Mouse (Mus musculus) CH12.LX (cell line): Measurements from ENCODE around the gene Adamts18. TPM values are rescaled to one million over a fixed set of nuclear protein-coding genes. Genes with fewer than 3 reads are reported as not detected.

ENCODE experiments used
- DNase-seq: peaks from one replicate; pipeline ENCODE4 v3.0.0-alpha.2; 2013; ENCODE audit errors: extremely low read depth
- H3K27ac ChIP-seq: 2 replicates; pipeline ENCODE4 v1.5.1; 2012; ENCODE audit warnings: low read depth, mild to moderate bottlenecking, control low read depth, moderate library complexity; ENCODE audit not compliant: insufficient read depth
- H3K27me3 ChIP-seq: replicated peaks from 2 replicates; pipeline ENCODE3; 2012; ENCODE audit warnings: inconsistent platforms
- H3K36me3 ChIP-seq, 2 experiments: replicated peaks in 1 of 2; 2 replicates each; pipeline versions ENCODE3 to v1.6.1; 2012; ENCODE audit warnings: inconsistent platforms in 1 of 2, low read length in 1 of 2, mild to moderate bottlenecking in 1 of 2, mixed read lengths in 1 of 2, moderate library complexity in 1 of 2; ENCODE audit not compliant: control insufficient read depth in 1 of 2, insufficient read depth in 1 of 2
- H3K4me1 ChIP-seq, 2 experiments: 2 replicates each; pipeline ENCODE4 v1.6.1; 2012; ENCODE audit warnings: inconsistent platforms in 1 of 2, moderate library complexity in 1 of 2; ENCODE audit not compliant: insufficient read depth in 2 of 2, control insufficient read depth in 1 of 2
- H3K4me2 ChIP-seq: 2 replicates; pipeline ENCODE4 v1.6.1; 2012; ENCODE audit warnings: low read depth, mild to moderate bottlenecking, control low read depth; ENCODE audit not compliant: poor library complexity, insufficient read depth, severe bottlenecking
- H3K4me3 ChIP-seq, 3 experiments: fragments of 150-350 bp in 1 of 3; sonication (generic) in 1 of 3; replicated peaks in 1 of 3; 2 replicates each; pipeline versions ENCODE3 to v1.5.1; 2011 to 2012; ENCODE audit warnings: low read depth in 2 of 3, low read length in 2 of 3, mild to moderate bottlenecking in 2 of 3, moderate library complexity in 2 of 3, control low read depth in 1 of 3, improper control_type of control experiment in 1 of 3, inconsistent platforms in 1 of 3, mixed read lengths in 1 of 3; ENCODE audit not compliant: poor library complexity in 1 of 3
- H3K79me2 ChIP-seq: replicated peaks from 2 replicates; pipeline ENCODE4 v1.6.1; 2012; ENCODE audit warnings: mild to moderate bottlenecking, moderate library complexity; ENCODE audit not compliant: control insufficient read depth, poor library complexity, insufficient read depth, severe bottlenecking; ENCODE audit errors: extremely low read depth
- H3K9ac ChIP-seq: 2 replicates; pipeline ENCODE4 v1.6.1; 2012; ENCODE audit warnings: low read depth, mild to moderate bottlenecking, control low read depth, moderate library complexity; ENCODE audit not compliant: insufficient read depth
- H3K9me3 ChIP-seq: replicated peaks from 2 replicates; pipeline ENCODE3; 2012; ENCODE audit warnings: low read length, inconsistent platforms, mixed read lengths
- BHLHE40 ChIP-seq: IDR thresholded peaks from 2 replicates; pipeline ENCODE4 v1.6.1; 2011; ENCODE audit warnings: mild to moderate bottlenecking, low read depth, low read length, improper control_type of control experiment
- CTCF ChIP-seq, 2 experiments: IDR thresholded peaks in 1 of 2; conservative IDR thresholded peaks in 1 of 2; 2 replicates each; pipeline ENCODE4 v1.5.1; 2011 to 2012; ENCODE audit warnings: low read depth in 2 of 2, low read length in 2 of 2, improper control_type of control experiment in 1 of 2, inconsistent platforms in 1 of 2, mild to moderate bottlenecking in 1 of 2, moderate library complexity in 1 of 2
- EP300 ChIP-seq: IDR thresholded peaks from 2 replicates; pipeline ENCODE4 v1.6.1; 2011; ENCODE audit warnings: low read length, improper control_type of control experiment
- ETS1 ChIP-seq: conservative IDR thresholded peaks from 2 replicates; pipeline ENCODE4 v1.6.1; 2012; ENCODE audit warnings: low read depth, mild to moderate bottlenecking, inconsistent platforms, low read length, improper control_type of control experiment, moderate library complexity
- JUND ChIP-seq: conservative IDR thresholded peaks from 2 replicates; pipeline ENCODE4 v1.6.1; 2011; ENCODE audit warnings: low read depth, low read length, improper control_type of control experiment
- KAT2A ChIP-seq: IDR thresholded peaks from 2 replicates; pipeline ENCODE4 v1.6.1; 2012; ENCODE audit warnings: low read length, improper control_type of control experiment, inconsistent platforms; ENCODE audit not compliant: insufficient replicate concordance
- MAX ChIP-seq: IDR thresholded peaks from 2 replicates; pipeline ENCODE4 v1.6.1; 2011; ENCODE audit warnings: low read length, improper control_type of control experiment
- MAZ ChIP-seq: IDR thresholded peaks from 2 replicates; pipeline ENCODE4 v1.6.1; 2012; ENCODE audit warnings: low read depth, mild to moderate bottlenecking, inconsistent platforms, low read length, improper control_type of control experiment, moderate library complexity
- MEF2A ChIP-seq: IDR thresholded peaks from 2 replicates; pipeline ENCODE4 v1.6.1; 2014; ENCODE audit warnings: low read depth, mild to moderate bottlenecking, inconsistent platforms, low read length, improper control_type of control experiment, borderline replicate concordance
- MXI1 ChIP-seq: IDR thresholded peaks from 2 replicates; pipeline ENCODE4 v1.6.1; 2011; ENCODE audit warnings: mild to moderate bottlenecking, low read depth, low read length, improper control_type of control experiment
- MYC ChIP-seq: IDR thresholded peaks from 2 replicates; pipeline ENCODE4 v1.6.1; 2011; ENCODE audit warnings: low read depth, mild to moderate bottlenecking, improper control_type of control experiment, low read length
- NELFE ChIP-seq: IDR thresholded peaks from 2 replicates; pipeline ENCODE4 v1.6.1; 2011; ENCODE audit warnings: low read depth, low read length, improper control_type of control experiment
- PAX5 ChIP-seq: IDR thresholded peaks from 2 replicates; pipeline ENCODE4 v1.6.1; 2012; ENCODE audit warnings: low read length, inconsistent platforms, mixed read lengths
- POLR2A ChIP-seq: IDR thresholded peaks from 2 replicates; pipeline ENCODE4 v1.6.1; 2011; ENCODE audit warnings: low read depth, mild to moderate bottlenecking, improper control_type of control experiment, low read length
- RCOR1 ChIP-seq: conservative IDR thresholded peaks from 2 replicates; pipeline ENCODE4 v1.6.1; 2012; ENCODE audit warnings: low read depth, mild to moderate bottlenecking, inconsistent platforms, low read length, improper control_type of control experiment
- SMC3 ChIP-seq: IDR thresholded peaks from 2 replicates; pipeline ENCODE4 v1.6.1; 2011; ENCODE audit warnings: low read depth, low read length, improper control_type of control experiment
- TBP ChIP-seq: conservative IDR thresholded peaks from 2 replicates; pipeline ENCODE4 v1.6.1; 2011; ENCODE audit warnings: low read depth, low read length, improper control_type of control experiment
- TCF12 ChIP-seq: IDR thresholded peaks from 2 replicates; pipeline ENCODE4 v1.6.1; 2014; ENCODE audit warnings: low read depth, mild to moderate bottlenecking, inconsistent platforms, low read length, improper control_type of control experiment
- ZC3H11A ChIP-seq: IDR thresholded peaks from 2 replicates; pipeline ENCODE4 v1.6.1; 2012; ENCODE audit warnings: low read depth, mild to moderate bottlenecking, inconsistent platforms, low read length, improper control_type of control experiment
- ZKSCAN1 ChIP-seq: IDR thresholded peaks from 2 replicates; pipeline ENCODE4 v1.6.1; 2012; ENCODE audit warnings: low read depth, inconsistent platforms, low read length, improper control_type of control experiment, borderline replicate concordance
- ZNF384 ChIP-seq: IDR thresholded peaks from 2 replicates; pipeline ENCODE4 v1.6.1; 2012; ENCODE audit warnings: low read depth, low read length, improper control_type of control experiment, inconsistent platforms
- dilution Hi-C: fragments of 300-500 bp; cut with MboI; formaldehyde crosslinking; loops from 2 replicates; pipeline ENCODE4 v1.14.3; 2020; ENCODE audit warnings: low sequenced_read_pairs; ENCODE audit not compliant: extremely low pct_unique_long_range_greater_than_20kb, extremely low pct_ligation_motif_present
- in situ Hi-C: fragments of 300-500 bp; cut with MboI; formaldehyde crosslinking; loops from 3 replicates; pipeline ENCODE4 v1.14.3; 2019; ENCODE audit warnings: low sequenced_read_pairs, low pct_ligation_motif_present, low pct_unique_long_range_greater_than_20kb, mixed read lengths
- polyA plus RNA-seq: library from polyadenylated mRNA; unstranded; fragments of >175 nt; gene quantifications from 2 replicates; pipeline ENCODE4 v1.2.1, GENCODE M21; 2012; ENCODE audit warnings: low read depth; ENCODE audit not compliant: insufficient read length
- total RNA-seq, 2 experiments: library from RNA; depleted of rRNA; stranded (reverse); fragments of 300-350 nt in 1 of 2; fragments of >200 nt in 1 of 2; gene quantifications; 2 replicates each; pipeline ENCODE4 v1.2.3; 2012 to 2014

Gene Adamts18
- total and polyA plus RNA-seq, 3 experiments = not detected

DNA sequence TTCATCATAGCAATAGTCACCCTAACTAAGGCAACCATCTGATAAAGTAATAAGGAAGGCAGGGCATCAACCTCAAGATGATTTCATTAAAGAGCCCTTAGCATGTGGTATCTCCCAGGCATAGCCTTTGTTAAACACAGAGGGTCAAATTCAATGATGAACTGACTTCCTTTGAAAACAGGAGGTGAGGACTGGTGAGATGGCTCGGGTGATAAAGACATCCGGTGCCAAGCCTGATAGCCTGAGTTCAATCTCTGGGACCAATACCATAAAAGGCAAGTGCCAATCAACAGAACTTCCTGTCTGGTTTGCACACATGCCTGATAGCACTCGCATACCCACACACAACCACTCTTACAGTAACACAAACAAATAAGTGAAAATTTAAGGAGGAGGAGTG, 169.2 kb downstream of the Adamts18 start:
- no peak for TF ChIP-seq MYC
- no peak for TF ChIP-seq TBP
- no peak for TF ChIP-seq TCF12
- TF ChIP-seq MAZ = no peak
- no peak for TF ChIP-seq KAT2A
- no peak for TF ChIP-seq SMC3
- no peak for TF ChIP-seq MAX
- TF ChIP-seq MXI1 = no peak
- no peak for TF ChIP-seq MEF2A
- TF ChIP-seq EP300 = no peak
- TF ChIP-seq ZC3H11A = no peak
- no peak for TF ChIP-seq ZNF384
- no peak for TF ChIP-seq RCOR1
- TF ChIP-seq ETS1 = no peak
- no peak for TF ChIP-seq POLR2A
- TF ChIP-seq PAX5 = no peak
- TF ChIP-seq, all 38 proteins: peak for 0
- Histone ChIP-seq H3K36me3 (no peaks in the 10 kb centered on the region), H3K27ac (no peak overlapping the region), H3K9ac (no peak overlapping the region), H3K27me3 (no peaks in the 10 kb centered on the region), H3K4me2 (no peak overlapping the region), H3K79me2 (no peaks in the 10 kb centered on the region), H3K9me3 (no peaks in the 10 kb centered on the region), H3K4me3 (no peak overlapping the region), H3K4me1 (no peaks in the 10 kb centered on the region)
- no peak for DNase-seq
- dilution Hi-C loops = no loop called here
- in situ Hi-C loops = loop anchor here (10.0 kb wide), 1 partner anchor 385 kb away; no protein-coding TSS in a partner anchor

- no peak overlapping the region for H3K4me2 ChIP-seq
- H3K9me3 ChIP-seq = no peaks in the 10 kb centered on the region
- H3K36me3 ChIP-seq = no peaks in the 10 kb centered on the region
- in situ Hi-C loops = loop anchor here (10.0 kb wide), 1 partner anchor 388 kb away; no protein-coding TSS in a partner anchor
- no peaks in the 10 kb centered on the region for H3K79me2 ChIP-seq
- no peak overlapping the region for H3K9ac ChIP-seq
- H3K27ac ChIP-seq = no peak overlapping the region
- no peaks in the 10 kb centered on the region for H3K27me3 ChIP-seq
- H3K4me1 ChIP-seq = no peaks in the 10 kb centered on the region
- DNase-seq = no peak
- dilution Hi-C loops = no loop called here
- no peak overlapping the region for H3K4me3 ChIP-seq
- TF ChIP-seq JUND (no peak), BHLHE40 (no peak), EP300 (no peak), NELFE (no peak), MYC (no peak), CTCF (conservative IDR thresholded peaks at IDR 0.05 in 1 of 2, IDR thresholded peaks at IDR 0.05 in 1 of 2; ENCODE audit: low read depth in 2 of 2, low read length in 2 of 2) (no peak), MXI1 (no peak), RCOR1 (no peak), POLR2A (no peak), MAX (no peak), ZKSCAN1 (no peak)
These were observed 171.7 kb downstream of the Adamts18 start for GRCm38 (mm10) chr8:113676811-113677210.
